Mouse (Mus musculus) limb, embryonic 10.5 days (tissue): ENCODE measurements at regions not wholly inside any gene's neighbourhood (a gene's known extent, or its start where the extent isn't known, plus 50 kb on each side); places are given as distances from the start of the nearest gene placed in this dataset.

Experiments
- DNase-seq: peaks from one replicate; pipeline ENCODE4 v3.0.0-alpha.2; 2017; ENCODE audit warnings: low spot score
- H3K27ac ChIP-seq: fragments of 300-500 bp; sonication (generic); 2 replicates; pipeline ENCODE4 v1.5.1; 2016; ENCODE audit warnings: mild to moderate bottlenecking
- H3K27me3 ChIP-seq: fragments of 300-500 bp; sonication (generic); 2 replicates; pipeline ENCODE4 v1.6.1; 2016; ENCODE audit warnings: low read depth, mild to moderate bottlenecking; ENCODE audit not compliant: poor library complexity, severe bottlenecking
- H3K36me3 ChIP-seq: fragments of 300-500 bp; sonication (generic); 2 replicates; pipeline ENCODE4 v1.6.1; 2016; ENCODE audit warnings: mild to moderate bottlenecking, moderate library complexity
- H3K4me1 ChIP-seq: fragments of 300-500 bp; sonication (generic); 2 replicates; pipeline ENCODE4 v1.6.1; 2016
- H3K4me3 ChIP-seq: fragments of 300-500 bp; sonication (generic); 2 replicates; pipeline ENCODE4 v1.5.1; 2016; ENCODE audit warnings: mild to moderate bottlenecking, moderate library complexity
- H3K9me3 ChIP-seq: fragments of 300-500 bp; sonication (generic); replicated peaks from 2 replicates; pipeline ENCODE4 v1.6.1; 2016; ENCODE audit warnings: mild to moderate bottlenecking
- WGBS: fragments of 180-500 bp; shearing (Covaris S2); methylation state at CpG from one replicate; pipeline ENCODE4 v1.1.7; 2016; 5-methylcytosine and 5-hydroxymethylcytosine counted together

DNA sequence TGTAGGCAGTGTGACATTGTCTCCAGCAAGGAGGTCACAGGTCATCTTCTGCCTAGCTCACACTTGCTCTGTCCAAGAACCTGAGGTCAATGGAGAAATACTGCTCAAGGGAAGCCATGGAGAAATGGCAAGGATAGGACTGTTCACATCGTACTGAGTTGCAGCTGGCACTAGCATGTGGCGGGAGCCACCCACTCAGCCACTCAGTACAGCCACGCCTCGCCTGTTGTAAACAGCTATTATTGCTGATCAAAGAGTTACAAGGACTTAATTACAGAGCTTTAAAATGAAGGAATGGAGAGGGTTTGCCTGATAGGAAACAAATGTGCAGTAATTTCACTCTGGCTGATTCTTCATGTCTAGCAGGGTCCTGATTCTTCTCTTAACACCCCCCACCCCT lies 64.8 kb downstream of the Dll1 start:
- DNase-seq: no peak
- Histone ChIP-seq H3K27ac (no peak overlapping the region), H3K4me1 (peaks cover 10% of the 10 kb centered on the region), H3K4me3 (no peak overlapping the region), H3K36me3 (no peaks in the 10 kb centered on the region), H3K9me3 (no peaks in the 10 kb centered on the region), H3K27me3 (no peaks in the 10 kb centered on the region; the same call in 1 of the 2 replicates)
- WGBS: 38% methylated on average over 4 of the region's 4 CpGs

DNA sequence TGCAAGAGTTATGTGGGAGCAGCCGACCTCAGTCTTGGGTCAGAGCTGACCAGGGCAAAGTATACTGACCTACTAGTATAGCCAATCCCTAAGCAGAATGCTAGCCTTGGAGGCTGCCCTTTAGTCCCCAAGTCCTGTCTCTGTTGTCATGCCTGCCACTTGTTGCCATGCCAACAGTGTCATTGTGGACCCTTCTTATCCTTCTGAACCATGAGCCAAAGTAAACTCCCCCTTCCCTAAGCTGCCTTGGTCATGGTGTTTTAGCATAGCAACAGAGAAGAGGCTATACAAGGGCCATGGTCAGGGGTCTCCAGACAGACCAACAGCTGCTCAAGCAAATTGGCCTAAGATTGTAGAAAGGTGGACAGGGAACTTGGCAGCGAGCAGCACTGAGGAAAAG lies 66.2 kb downstream of the Dll1 start:
- no peak overlapping the region for H3K4me3 ChIP-seq
- no peak overlapping the region for H3K27ac ChIP-seq
- DNase-seq: no peak

DNA sequence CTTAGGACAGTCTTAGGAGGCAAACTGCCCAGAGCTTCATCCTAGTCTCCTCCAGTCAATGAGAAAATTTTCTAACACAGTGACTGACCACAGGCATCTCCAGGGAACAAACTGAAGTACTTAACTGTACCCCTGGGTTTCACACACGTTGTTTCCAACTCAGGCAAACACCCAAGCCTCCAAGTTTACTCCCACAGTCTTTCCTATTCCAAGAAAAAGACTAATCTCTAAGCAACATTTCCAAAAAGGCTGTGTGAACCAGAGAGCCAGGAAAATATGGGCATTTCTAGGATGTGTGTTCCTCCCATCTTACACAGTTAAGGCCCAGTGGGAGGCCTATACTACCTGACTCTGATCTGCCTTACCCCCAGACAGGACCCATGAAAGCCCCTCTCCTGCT lies 74.6 kb downstream of the Dll1 start:
- H3K36me3 ChIP-seq: no peaks in the 10 kb centered on the region
- 71% methylated on average over 1 of the region's 1 CpGs for WGBS
- H3K27me3 ChIP-seq: no peaks in the 10 kb centered on the region
- no peaks in the 10 kb centered on the region for H3K9me3 ChIP-seq
- H3K4me1 ChIP-seq: no peaks in the 10 kb centered on the region
- H3K27ac ChIP-seq: no peak overlapping the region
- no peak overlapping the region for H3K4me3 ChIP-seq
- no peak for DNase-seq

More for the DNA sequence above, 66.2 kb downstream of the Dll1 start:
- H3K36me3 ChIP-seq: no peaks in the 10 kb centered on the region
- no peaks in the 10 kb centered on the region for H3K9me3 ChIP-seq
- 73% methylated on average over 2 of the region's 2 CpGs for WGBS
- H3K27me3 ChIP-seq: no peaks in the 10 kb centered on the region; the same call in 1 of the 2 replicates
- H3K4me1 ChIP-seq: peaks cover 10% of the 10 kb centered on the region

DNA sequence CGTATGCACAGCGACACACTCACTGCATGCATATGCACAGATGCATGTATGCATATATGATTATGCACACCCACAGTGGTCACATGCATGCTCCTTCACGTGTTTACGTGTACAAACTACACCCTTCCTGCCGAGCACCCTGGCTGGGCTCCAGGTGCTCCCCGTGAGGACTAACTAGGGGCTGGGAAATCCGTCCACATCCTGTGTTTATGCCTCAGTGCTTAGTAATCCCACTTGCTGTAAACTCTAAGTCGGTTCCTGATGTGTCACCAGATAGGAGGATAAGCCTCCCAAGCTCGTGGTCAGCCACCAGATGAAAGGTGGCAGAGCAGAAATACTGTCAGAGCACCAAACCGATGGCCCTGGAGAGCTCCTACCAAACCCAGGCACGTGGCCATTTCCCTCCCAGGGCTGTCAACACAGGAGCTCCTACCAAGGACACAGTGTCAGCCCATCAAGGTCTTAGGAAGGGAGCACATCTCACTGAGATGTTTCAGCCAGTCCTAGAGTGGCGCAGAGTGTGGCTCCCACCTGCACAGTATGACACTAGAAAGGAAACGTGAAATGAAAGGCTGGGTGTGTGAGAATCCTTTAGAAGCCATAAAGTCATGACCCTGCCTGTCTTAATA lies 76.8 kb downstream of the Dll1 start:
- no peaks in the 10 kb centered on the region for H3K9me3 ChIP-seq
- H3K4me1 ChIP-seq: no peaks in the 10 kb centered on the region
- H3K27ac ChIP-seq: no peak overlapping the region
- H3K27me3 ChIP-seq: no peaks in the 10 kb centered on the region
- H3K4me3 ChIP-seq: no peak overlapping the region
- H3K36me3 ChIP-seq: no peaks in the 10 kb centered on the region
- WGBS: 68% methylated on average over 13 of the region's 13 CpGs
- DNase-seq: no peak

DNA sequence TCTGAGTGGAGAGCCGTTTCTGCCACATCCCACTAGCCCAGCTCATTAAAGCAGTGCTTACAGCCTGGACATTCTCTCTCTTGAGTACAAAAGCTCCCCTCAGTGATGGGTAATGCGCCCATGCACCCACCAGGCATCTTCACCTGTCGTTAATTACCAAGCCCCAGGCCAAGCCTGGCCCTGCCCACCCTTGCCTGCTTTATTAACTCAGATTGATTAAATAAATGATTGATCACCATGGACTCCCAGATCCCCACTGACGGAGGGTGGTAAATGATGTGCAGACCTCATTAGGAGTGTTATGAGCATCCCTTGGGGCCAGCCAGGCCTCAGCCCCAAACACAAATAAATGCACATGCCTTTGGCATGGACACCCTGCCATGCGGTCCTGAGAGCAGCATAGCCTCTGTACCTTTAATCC lies 82.5 kb downstream of the Dll1 start:
- H3K4me1 ChIP-seq: peaks cover 21% of the 10 kb centered on the region
- WGBS: 38% methylated on average over 5 of the region's 5 CpGs
- H3K27ac ChIP-seq: no peak overlapping the region
- H3K9me3 ChIP-seq: no peaks in the 10 kb centered on the region
- H3K36me3 ChIP-seq: no peaks in the 10 kb centered on the region
- no peak overlapping the region for H3K4me3 ChIP-seq
- no peaks in the 10 kb centered on the region for H3K27me3 ChIP-seq
- no peak for DNase-seq

DNA sequence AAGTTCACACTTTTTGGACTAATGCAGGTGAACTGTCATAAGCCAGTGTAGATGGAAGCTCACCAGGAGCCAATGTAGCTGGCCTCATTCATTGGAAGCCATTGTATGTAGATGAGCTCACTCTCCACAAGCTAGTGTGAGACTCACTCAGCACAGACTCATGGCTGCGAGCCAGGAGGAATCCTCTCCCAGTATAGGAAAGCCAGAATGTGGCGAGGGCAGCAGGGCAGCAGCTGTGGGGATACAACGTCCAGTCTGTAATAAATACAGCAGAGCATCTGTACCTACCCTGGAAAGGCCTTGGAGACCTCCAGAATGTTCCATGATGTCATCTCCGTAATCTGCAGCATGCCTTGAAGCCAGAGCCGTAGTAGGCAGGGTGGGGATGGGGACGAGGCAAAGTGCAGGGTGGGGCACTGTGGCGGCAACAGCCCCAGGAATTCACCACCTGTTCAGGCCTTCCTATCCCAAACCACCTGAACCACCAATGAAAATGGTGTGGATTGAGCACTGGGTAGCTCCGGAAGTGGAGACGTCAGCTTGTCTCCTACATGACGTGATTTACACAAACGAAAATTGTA lies 84.1 kb downstream of the Dll1 start:
- DNase-seq: no peak
- 88% methylated on average over 11 of the region's 11 CpGs for WGBS
- H3K4me1 ChIP-seq: peaks cover 21% of the 10 kb centered on the region
- H3K36me3 ChIP-seq: no peaks in the 10 kb centered on the region
- H3K4me3 ChIP-seq: no peak overlapping the region
- no peaks in the 10 kb centered on the region for H3K9me3 ChIP-seq
- no peaks in the 10 kb centered on the region for H3K27me3 ChIP-seq
- no peak overlapping the region for H3K27ac ChIP-seq

DNA sequence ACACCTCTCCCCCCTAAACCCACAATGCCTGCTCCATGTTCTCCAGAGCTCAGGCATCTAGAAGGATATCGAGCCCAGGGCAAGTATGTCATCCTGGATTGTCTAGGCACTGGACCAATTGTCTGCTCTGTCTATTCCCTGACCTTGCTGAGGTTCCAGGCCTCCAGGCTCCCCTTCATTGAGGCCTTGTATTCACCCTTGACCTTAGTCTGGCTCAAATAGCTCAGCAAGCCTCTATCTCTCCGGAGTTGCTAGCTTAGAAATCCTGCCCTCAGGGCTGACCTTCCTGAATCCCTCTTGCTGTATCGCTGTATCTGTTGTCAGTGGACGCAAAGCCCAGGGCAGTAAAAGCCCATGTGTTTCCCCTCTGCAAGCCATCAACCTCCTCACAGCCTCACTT lies 85.0 kb downstream of the Dll1 start:
- no peaks in the 10 kb centered on the region for H3K36me3 ChIP-seq
- H3K4me3 ChIP-seq: no peak overlapping the region
- H3K27ac ChIP-seq: no peak overlapping the region
- DNase-seq: no peak
- H3K27me3 ChIP-seq: no peaks in the 10 kb centered on the region
- peaks cover 21% of the 10 kb centered on the region for H3K4me1 ChIP-seq
- H3K9me3 ChIP-seq: no peaks in the 10 kb centered on the region
- WGBS: 25% methylated on average over 4 of the region's 4 CpGs

DNA sequence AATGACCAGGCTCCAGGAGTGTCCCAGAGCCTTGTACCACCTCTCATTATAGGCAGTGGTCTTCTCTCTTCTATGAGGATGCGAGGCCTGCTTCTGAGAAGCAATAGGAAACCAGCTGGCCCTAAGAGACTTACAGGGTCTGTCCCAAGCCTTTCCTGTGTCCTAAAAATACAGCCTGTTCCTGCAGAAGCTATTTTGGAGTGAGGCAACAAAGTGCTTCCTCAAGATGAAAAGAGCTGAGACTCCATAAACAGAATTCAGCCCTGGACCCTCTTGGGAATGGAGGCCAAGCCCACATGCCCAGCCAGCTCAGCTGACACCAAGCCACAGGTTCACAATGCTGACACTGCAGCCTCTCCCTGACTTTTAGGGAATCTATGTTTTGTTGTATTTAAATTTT lies 86.3 kb downstream of the Dll1 start:
- no peak overlapping the region for H3K4me3 ChIP-seq
- 95% methylated on average over 1 of the region's 1 CpGs for WGBS
- no peak overlapping the region for H3K27ac ChIP-seq
- no peaks in the 10 kb centered on the region for H3K36me3 ChIP-seq
- H3K9me3 ChIP-seq: no peaks in the 10 kb centered on the region
- DNase-seq: no peak
- H3K4me1 ChIP-seq: peaks cover 21% of the 10 kb centered on the region
- no peaks in the 10 kb centered on the region for H3K27me3 ChIP-seq

DNA sequence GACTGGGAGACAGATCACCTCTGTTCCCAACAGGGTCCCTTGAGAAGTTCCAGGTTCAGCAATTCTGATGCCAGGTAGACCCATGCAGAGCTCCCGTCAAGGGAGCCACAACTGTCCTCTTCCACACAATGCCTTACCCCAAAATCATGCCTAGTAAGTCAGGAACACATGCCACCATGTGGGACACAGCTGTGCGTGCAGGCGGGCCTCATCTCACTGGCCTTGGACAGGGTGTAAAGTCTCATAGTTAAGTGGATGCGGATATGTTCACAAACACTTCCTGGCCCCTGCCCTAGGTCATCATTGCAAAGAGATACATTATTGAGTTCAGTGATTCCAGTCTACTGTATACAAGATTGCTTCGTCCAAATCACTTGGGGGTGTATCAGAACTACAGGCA lies 87.6 kb downstream of the Dll1 start:
- H3K4me1 ChIP-seq: peaks cover 15% of the 10 kb centered on the region
- WGBS: 85% methylated on average over 5 of the region's 5 CpGs
- DNase-seq: no peak
- H3K4me3 ChIP-seq: no peak overlapping the region
- no peak overlapping the region for H3K27ac ChIP-seq
- H3K27me3 ChIP-seq: no peaks in the 10 kb centered on the region
- H3K36me3 ChIP-seq: no peaks in the 10 kb centered on the region
- no peaks in the 10 kb centered on the region for H3K9me3 ChIP-seq

DNA sequence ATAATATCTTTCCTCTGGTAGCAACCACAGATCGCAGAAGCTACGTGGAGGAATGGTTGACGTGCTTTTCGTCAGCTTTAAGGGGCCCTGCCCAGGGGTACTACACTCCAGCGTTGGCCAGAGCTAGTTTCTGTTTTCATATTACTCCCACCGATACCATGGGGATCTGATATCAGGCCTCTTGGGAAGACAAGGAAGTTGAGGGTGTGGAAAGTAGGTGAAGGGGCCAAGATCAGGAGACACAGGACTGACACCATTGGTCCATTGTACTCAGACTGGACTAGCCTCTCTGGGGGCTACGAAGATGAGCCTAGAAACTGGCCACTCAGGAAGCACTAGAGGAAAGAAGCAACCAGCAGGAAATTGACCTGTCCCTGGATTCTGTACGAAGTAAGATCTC lies 88.0 kb downstream of the Dll1 start:
- H3K27me3 ChIP-seq: no peaks in the 10 kb centered on the region
- H3K27ac ChIP-seq: no peak overlapping the region
- H3K9me3 ChIP-seq: no peaks in the 10 kb centered on the region
- H3K4me3 ChIP-seq: no peak overlapping the region
- peaks cover 10% of the 10 kb centered on the region for H3K4me1 ChIP-seq
- H3K36me3 ChIP-seq: no peaks in the 10 kb centered on the region
- no peak for DNase-seq
- WGBS: 89% methylated on average over 8 of the region's 8 CpGs

DNA sequence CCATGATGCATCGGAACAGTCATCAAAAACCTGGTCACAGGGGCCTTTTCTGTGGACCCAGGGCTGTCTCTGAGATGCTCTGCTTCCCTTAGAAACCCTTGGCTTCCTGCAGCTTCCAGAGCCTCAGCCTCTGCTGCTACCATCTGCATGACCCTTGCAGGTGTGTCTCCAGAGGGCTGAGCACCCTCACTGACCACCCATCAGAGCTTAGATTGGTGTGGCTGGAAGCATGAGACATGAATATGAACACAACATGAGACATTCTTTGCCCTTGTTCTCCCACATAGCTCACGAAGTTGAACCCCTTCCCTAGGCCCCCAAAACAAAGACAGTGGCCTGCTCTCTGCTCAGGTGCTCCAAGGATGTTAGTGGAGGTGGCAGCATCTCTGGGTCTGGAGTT lies 90.1 kb downstream of the Dll1 start:
- Histone ChIP-seq H3K4me1 (peaks cover 2% of the 10 kb centered on the region; the same call in 1 of the 2 replicates), H3K9me3 (no peaks in the 10 kb centered on the region), H3K27me3 (no peaks in the 10 kb centered on the region), H3K27ac (no peak overlapping the region), H3K36me3 (no peaks in the 10 kb centered on the region), H3K4me3 (no peak overlapping the region)
- 89% methylated on average over 2 of the region's 2 CpGs for WGBS
- DNase-seq: no peak

DNA sequence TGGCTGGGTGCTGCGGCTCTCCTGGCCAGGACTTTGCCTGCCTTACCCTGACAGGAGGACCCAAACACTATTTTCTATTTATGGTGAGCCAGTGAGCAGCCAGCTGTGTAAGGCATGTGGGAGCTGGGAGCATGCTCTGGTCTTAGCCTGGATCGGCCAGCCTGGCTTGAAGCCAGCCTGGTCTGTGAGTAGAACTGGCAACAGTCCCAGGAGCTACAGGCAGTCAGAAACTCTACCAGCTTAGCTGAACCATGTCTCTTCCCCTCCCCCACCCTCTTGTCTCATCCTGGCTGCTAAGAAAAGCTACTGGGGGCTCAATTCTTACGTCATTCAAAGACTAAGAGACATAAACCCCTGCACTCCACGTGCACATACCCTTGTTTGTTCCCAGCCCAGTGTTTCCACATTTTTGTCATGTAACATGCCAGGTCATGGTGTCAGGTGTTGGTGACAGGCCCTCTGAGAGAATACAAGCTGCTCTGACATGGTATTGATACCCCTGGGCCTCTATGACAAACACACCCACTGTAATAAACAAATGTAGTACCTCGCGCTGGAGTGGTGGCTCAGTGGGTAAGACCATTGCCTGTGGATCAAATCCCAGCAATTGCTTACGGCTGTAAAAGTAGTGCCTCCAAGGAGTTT lies 91.2 kb downstream of the Dll1 start:
- WGBS: 79% methylated on average over 7 of the region's 7 CpGs
- no peak for DNase-seq
- Histone ChIP-seq H3K4me3 (no peak overlapping the region), H3K27ac (no peak overlapping the region), H3K27me3 (no peaks in the 10 kb centered on the region), H3K9me3 (no peaks in the 10 kb centered on the region), H3K36me3 (no peaks in the 10 kb centered on the region), H3K4me1 (no peaks in the 10 kb centered on the region)

DNA sequence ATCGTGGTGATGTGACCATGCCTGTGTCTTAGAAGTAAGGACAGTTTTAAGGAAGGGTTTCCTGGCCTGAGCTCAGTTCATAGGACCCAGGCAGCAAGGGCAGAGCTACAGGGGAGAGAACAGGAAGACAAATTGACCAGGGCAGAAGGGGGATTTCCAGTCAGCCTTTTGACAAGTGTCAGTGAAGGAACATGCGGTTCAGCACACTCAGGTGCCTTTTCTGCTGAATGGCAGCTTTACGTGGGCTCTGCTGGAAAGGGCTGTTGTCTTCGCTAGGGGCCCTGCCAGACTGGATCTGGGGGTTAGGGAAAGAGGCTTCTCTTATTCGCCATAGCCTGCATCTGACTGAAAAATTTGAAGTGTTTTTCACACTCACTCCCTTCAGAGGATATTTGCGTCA lies 106.8 kb downstream of the Dll1 start:
- H3K4me1 ChIP-seq: peaks cover 13% of the 10 kb centered on the region; the same call in 1 of the 2 replicates
- H3K27ac ChIP-seq: no peak overlapping the region

More for the DNA sequence above, 106.8 kb downstream of the Dll1 start:
- Histone ChIP-seq H3K9me3 (no peaks in the 10 kb centered on the region), H3K4me3 (no peak overlapping the region), H3K36me3 (no peaks in the 10 kb centered on the region), H3K27me3 (no peaks in the 10 kb centered on the region)
- DNase-seq: no peak
- 69% methylated on average over 6 of the region's 6 CpGs for WGBS
